Mouse (Mus musculus) G1E (cell line): ENCODE results near the gene Sorcs3.

Experiments used
- CTCF ChIP-seq: IDR thresholded peaks from 2 replicates; pipeline ENCODE4 v1.5.1; 2012; ENCODE audit warnings: low read depth, low read length, inconsistent platforms, mixed read lengths
- GATA1 ChIP-seq: IDR thresholded peaks from 2 replicates; pipeline ENCODE4 v1.6.1; 2012; ENCODE audit warnings: borderline replicate concordance, low read length, inconsistent platforms, mixed read lengths

- TF ChIP-seq CTCF (no peak), GATA1 (no peak)
These were observed 411.1 kb downstream of the Sorcs3 start for GRCm38 (mm10) chr19:48616951-48617350.
